Mouse (Mus musculus) brain, adult 10 weeks (tissue): ENCODE data around the gene Gm13889. TPM values are rescaled to one million over a fixed set of nuclear protein-coding genes. Genes with fewer than 3 reads are reported as not detected.

Experiments
- polyA plus RNA-seq: library from polyadenylated mRNA; stranded (reverse); fragments of 350-450 nt; fragmentation: Illumina TruSeq; extraction: RNeasy Lipid Tissue Mini Kit (QIAGEN cat#74804); gene quantifications from one replicate; pipeline ENCODE4 v1.2.3, GENCODE M21; 2015; ENCODE audit warnings: low read depth, low replicate concordance

The Gm13889 gene
- 23.1 TPM for polyA plus RNA-seq

DNA sequence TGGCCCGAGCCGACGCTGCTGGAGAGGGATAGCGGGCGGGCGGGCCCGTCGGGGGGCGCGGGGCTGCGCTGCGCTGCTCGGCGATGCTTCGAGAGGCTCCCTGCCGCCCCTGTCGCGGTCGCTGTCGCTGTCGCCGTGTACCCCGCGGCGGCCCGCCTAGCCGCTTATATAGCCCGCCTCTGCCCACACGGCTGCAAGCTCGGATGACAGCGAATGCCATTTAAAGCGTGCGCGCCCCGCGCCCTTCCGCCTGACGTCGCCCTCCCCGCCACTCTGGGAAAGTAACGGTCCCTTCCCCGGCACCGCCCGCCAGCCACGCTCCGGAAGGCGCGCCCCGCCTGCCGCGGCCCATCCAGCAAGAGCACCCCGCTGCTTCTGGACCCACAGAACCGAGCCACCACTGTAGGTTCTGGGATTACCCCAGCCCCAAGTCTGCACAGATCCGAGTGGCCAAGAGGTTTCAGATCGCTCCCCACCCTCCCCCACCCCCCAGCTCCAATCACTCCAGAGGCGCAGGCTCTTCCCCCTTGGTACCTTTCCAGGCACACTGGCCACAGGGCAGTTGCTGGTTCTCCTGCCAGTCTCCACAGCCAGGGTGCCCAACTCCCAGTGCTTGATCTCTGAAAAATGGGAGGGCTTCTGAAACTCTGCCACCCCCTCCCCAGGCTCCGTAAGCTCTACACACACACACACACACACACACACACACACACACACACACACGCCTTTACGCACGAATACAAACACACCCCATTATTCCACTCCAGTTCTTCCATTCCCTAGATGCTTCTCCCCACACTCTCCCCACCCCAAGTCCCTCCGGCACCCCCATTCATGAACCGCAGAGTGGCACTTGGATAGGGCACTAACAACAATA lies at the start of gene Gm13889:
Gene Gm13889, minus strand, starts transcription at position 294 of the 877 bp plus-strand sequence.

DNA sequence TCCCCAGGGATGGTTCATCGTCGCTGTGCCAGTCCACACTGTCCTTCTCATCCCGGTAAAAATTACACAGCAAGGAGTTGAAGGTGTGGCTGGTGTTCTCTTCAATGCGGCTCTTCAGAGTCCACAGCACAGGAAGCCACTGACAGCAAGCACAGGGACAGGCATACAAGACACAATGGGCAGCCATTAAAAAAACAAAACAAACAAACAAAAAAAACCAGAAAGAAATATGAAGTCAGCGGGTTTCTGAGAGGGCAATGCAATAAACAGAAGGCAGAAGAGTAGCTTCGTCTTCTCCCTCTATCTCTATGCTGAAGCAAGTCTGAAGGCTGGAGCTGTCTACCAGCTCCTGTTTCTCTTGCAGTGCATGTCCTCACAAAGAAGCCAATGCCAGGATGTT lies 39.3 kb upstream of the Gm13889 start, which contains the start of gene Gm27027:
Gene Gm27027, minus strand, starts transcription at position 101 of the 400 bp plus-strand sequence.

Other genes starting within 250 kb of the Gm13889 start
- gene Ext2, start 134.6 kb downstream of the Gm13889 start, polyA plus RNA-seq, result 28.3 TPM
- 5.2 TPM for gene Accs, start 107.3 kb downstream of the Gm13889 start, polyA plus RNA-seq
- gene Accsl, start 88.0 kb downstream of the Gm13889 start, polyA plus RNA-seq, result 0.97 TPM
- gene Gm27027, start 39.2 kb upstream of the Gm13889 start, polyA plus RNA-seq, result not detected
- gene Alkbh3, start 53.6 kb upstream of the Gm13889 start, polyA plus RNA-seq, result 26.4 TPM
- gene Hsd17b12, start 200.8 kb upstream of the Gm13889 start, polyA plus RNA-seq, result 125 TPM